Mouse (Mus musculus): ENCODE data around the gene H13.
A peak's percentile ranks its signal among the peaks of the same experiment; 100 is the strongest.
"Not testable (repeated sequence)": the region's sequence is repeated elsewhere in the genome, so short reads cannot be mapped to it uniquely, and the experiment has no call there.

H13 gene

DNA sequence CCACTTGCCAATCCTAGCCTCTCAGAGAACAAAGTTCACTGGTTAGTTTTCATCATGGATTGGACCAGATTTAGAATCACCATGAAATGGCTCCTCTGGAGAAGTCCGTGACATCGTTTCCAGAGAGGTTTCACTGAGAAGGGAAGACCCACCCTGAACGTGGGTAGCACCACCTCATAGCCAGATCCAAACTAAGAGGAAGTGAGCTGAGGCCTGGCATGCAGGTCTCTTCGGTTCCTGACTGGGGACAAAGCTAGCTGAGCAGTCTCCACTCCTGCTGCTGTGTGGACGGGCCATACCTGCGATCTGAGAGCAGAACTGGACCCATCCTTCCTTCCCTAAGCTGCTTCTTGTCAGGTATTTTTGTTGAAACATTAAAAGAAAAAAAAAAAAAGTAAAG is 8.1 kb upstream of the H13 start:
- no peak for DNase-seq (ENCODE audit: extremely low spot score, low spot score)

GRCm38 (mm10) chr2:152666191-152666590 is 3.1 kb upstream of the H13 start:
- not testable (repeated sequence) for DNase-seq (ENCODE audit: extremely low spot score, low spot score)

DNA sequence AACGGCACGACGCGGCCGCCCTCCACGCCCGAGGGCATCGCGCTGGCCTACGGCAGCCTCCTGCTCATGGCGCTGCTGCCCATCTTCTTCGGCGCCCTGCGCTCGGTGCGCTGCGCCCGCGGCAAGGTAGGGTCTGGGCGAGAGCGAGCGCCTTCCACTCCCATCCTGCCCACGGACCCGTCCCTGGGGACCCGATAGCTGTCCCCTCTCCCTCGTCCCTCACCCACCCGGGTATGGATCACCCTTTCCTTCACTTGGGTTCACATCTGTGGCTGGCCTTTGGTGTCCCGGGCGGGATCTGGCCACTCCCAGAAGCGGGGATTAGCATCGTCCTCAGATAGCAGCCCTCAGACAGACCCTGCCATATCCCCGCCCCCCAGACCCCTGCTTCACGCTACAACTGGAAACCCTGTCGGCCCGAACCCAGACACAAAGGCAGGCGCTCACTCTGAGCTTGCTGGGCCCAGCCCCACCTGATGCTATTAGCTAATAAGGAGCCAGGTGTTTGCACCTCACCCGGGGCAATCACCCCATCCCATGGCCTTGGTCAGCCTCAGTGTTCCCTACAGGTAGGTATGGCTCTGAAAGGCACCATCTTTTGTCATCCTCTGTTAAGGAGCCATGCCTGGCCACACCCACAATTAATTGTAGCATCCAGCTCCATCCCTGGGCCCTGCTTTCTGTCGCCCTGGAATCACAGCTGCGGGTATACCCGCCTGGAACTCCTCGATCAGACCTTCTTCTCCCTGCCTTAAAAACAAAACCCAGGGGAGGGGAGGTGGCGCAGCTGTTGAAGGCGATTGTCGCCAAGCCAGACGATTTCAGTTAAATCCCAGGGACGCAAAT is 601 bp downstream of the H13 start:
- peak; percentile 76 for DNase-seq (ENCODE audit: extremely low spot score, low spot score)

- DNase-seq (ENCODE audit: extremely low spot score, low spot score), result no peak
Observed at GRCm38 (mm10) chr2:152670983-152671641, 1.9 kb downstream of the H13 start.

DNA sequence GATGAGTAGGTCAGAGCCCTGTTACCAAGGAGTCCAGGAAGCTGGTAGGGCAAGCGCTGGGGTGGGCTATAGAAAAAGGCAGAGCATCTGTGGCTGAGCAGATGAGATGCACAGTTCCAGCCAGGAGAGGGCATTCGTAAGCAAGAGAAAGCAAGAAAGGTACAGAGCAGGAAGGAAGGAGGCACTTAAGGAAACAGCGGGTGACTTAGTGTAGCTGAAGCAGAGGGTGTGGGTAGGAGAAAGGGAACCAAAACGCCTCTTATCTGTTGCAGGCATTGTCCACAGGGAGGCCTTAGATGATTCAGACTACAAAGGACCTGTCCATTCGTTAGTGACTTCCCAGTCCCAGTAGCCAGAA is 2.4 kb downstream of the H13 start:
- no peak for DNase-seq (ENCODE audit: extremely low spot score, low spot score)

DNA sequence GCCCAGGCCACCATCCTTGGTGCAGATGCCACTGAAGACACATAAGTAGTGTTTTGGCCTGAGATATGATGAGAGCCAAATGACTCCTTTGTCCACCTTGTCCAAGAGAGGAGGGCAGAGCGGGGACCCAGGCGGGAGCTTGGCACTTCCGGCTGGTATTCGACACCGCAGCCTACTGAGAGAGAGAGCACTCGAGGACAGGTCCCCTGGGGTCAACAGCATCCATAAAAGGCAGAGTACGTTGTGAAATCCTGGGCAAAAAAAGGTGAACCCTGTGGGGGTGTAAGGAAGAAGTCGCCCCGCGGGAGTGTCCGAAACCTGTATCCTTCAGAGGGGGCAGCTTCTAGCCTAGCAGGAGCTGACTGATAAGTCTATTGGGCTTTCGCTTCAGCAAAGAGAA is 2.9 kb downstream of the H13 start:
- DNase-seq (ENCODE audit: extremely low spot score, low spot score), result no peak

DNA sequence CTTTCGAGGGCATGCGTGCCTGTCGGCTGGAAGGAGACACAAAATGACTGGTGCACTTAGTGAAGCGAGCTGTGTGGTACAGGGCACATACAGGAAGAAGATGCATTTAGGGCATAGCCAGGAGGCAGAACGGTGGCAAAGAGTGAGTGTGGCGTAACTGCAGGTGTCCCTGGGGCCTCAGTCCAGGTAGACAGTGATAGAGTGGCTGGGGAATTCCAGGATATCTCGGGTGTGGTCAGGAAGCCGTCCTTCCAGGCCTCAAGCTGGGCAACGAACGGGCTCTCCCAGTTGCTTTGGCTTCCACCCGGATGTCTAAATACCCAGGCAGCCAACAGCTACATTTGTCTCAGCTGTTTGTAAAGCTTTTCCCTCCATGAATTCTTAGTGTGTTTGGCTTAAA is 4.9 kb downstream of the H13 start:
- DNase-seq (ENCODE audit: extremely low spot score, low spot score), result no peak

DNA sequence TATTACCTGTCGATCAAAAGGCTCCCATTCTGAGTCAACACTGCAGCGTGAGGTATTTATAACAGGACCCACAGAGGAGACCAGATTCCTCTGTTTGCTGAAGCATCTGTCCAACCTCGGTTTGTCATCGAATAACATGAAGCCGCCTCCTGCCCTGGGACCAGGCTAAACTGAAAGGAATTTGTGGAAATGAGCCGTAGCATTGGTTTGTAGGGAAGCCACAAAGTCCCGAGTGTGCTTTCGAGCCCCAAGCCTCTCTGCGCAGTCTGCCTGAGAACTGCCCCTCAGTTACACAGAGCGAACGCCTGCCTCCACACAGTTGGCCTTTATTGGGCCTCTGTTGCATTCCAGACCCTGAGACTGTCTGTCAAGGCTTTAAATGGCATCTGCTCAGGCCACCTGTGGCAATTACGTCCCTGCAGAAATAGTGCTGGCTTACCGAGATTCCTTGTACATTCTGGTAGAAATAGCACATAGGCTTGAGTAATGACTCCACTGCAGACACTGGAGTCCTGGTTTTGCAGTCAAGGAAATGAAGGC is 6.1 kb downstream of the H13 start:
- no peak for DNase-seq (ENCODE audit: extremely low spot score, low spot score)

GRCm38 (mm10) chr2:152678302-152678701 is 9.0 kb downstream of the H13 start:
- no peak for DNase-seq (ENCODE audit: extremely low spot score, low spot score)

- DNase-seq (ENCODE audit: extremely low spot score, low spot score), result no peak
Observed at GRCm38 (mm10) chr2:152678925-152679324, 9.7 kb downstream of the H13 start.

GRCm38 (mm10) chr2:152679701-152680355 is 10.6 kb downstream of the H13 start:
- no peak for DNase-seq (ENCODE audit: extremely low spot score, low spot score)

DNA sequence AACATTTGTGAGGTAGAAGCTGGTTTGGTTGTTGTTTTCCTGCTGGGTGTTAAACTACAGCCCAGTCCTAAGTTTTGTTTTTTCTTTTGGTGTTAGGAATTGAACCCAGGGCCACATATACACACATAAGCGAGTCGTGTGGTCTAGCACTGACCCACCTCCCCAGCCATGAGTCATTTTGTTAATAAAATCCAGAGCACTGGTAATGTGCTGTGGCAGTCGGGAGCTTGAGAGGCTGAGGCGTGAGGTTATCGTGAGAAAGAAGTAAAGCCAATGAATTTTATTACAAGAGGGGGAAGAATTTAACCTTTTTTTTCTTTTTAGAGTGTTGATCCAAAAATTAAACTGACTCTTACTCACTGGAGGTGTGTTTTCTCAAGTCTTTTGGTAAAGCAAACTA is 13.8 kb downstream of the H13 start:
- DNase-seq (ENCODE audit: extremely low spot score, low spot score), result no peak

DNA sequence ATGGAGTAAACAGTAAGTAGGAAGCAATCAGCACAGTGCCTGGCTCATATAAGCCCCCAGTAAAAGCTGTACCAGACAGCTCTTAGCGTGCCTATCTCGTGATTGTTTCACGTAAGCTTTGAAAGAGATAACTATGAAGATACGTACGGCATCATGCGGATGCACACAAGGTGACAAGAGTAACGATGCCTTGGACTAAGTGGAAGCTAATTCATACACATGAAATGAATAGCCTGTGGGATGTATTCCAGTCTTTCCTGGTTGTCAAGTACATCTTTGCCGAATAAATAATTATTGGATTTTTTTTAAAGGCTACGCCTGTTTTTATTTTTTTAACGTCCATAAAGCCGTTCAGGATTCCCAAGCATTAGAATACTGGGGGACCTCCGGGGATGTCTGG is 17.1 kb downstream of the H13 start:
- no peak for DNase-seq (ENCODE audit: extremely low spot score, low spot score)

DNA sequence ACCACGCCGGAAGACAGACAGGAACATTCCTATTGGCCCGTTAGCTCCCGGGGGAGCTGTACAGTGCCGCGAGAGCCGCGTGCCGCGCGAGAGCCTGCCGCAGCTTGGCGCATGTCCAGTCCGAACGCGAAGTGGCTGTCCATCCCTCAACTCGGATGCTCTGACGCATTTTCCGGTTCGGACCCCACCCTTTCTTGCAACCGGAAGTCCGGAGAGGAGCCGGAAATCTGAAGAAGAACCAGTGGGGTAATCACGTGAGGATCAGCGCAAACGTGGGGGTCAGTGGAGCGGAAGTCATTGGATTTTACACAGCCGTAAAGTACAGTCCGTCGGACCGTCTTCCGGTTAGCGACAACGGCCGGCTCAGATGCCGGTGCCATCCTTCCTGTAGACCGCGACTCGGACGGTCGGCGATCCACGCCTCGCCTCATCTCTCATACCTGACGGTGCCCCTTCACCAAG is 17.6 kb downstream of the H13 start, which contains the start of gene Mcts2:
Gene Mcts2 (plus strand): TSS at position 230 of the 462 bp plus-strand sequence.
- DNase-seq (ENCODE audit: extremely low spot score, low spot score), result peak; percentile 89

DNA sequence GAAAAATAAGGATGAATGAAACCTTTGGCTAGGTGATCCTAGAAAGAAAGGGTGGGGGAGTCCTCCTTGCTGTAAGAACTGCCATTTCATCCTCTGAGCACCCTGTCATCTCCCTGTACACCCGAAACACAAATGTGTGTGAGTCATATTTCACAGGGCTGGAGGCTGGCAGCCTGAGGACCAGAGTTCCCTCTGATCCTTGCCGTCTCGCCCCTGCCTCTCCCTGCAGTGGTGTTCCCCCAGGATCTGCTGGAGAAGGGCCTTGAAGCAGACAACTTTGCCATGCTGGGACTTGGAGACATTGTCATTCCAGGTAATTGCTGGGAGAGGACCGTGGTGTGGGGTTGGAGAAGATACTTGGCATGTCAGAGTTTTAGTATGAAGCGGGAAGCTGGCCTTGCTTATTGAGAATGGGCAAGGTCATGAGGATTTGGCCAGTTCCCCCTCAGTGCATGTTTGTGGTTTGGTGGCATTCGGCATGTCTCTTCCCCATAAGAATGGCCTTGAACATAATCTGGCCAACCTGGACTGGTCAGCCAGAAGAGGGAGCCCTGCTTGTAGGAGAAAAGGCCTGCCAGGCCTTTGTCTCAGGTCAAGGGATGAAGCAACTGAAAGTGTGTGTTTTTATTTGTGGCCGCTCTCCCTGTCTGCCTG is 22.4 kb downstream of the H13 start:
- no peak for DNase-seq (ENCODE audit: extremely low spot score, low spot score)

DNA sequence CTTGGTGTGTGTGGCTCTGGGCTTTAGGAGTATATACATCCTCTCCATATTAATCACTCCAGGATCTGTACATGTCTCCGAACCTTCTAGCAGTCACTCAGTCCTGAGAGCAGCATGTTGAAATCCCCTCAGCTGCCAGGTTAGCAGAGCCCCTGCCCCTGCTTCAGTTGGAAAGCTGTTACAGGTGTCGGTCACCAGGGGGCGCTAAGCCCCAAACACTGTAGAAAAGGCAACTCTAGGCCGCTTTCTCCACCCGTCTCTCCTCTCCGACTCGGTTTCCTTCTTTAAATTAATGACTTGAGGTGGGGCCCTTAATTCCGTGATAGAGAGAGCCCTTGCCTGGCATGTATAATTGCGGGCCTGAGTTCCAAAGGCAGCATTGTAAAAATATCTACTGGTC is 24.0 kb downstream of the H13 start:
- peak; percentile 80 for DNase-seq (ENCODE audit: extremely low spot score, low spot score)

DNA sequence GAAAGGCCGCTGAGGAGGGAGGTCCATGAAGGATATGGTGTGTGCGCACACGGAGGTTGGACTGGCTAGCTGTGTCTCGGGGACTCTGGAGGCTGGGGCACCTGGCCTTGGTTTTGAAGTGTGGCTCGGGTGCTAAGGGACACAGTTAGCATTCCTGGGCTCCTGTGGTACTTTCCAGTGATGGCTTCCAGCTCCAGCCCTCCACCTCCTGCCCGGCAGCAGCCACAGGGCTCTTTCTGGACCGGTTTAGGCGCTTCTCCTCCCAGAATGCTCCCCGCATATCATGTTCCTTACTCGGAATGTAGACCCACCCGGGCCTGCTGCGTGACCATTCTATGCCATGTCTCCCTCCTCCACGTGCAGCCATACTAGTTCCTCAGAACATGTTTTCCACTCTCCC is 24.5 kb downstream of the H13 start:
- DNase-seq (ENCODE audit: extremely low spot score, low spot score), result no peak

- no peak for DNase-seq (ENCODE audit: extremely low spot score, low spot score)
Observed at GRCm38 (mm10) chr2:152694708-152695107, 25.4 kb downstream of the H13 start.

DNA sequence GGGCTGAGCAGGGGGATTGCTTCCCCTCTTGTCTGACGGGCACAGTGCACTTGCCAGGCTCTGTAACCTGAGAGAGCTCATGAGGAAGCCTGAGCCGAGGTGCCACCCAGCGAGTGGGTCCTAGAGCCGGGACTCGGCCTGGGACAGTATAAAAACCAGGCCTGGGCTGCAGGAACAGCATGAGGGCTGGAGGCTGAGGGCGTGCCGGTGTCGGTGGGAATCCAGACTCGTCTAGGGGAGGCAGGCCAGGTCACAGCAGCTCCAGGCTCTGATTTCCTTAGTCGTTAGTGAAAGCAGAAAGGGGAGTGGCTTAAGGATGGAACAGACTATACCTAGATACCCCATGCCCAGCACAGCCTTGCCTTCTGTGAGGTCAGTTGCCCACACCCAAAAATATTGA is 26.8 kb downstream of the H13 start:
- DNase-seq (ENCODE audit: extremely low spot score, low spot score), result no peak

GRCm38 (mm10) chr2:152696476-152697164 is 27.4 kb downstream of the H13 start:
- peak; percentile 92 for DNase-seq (ENCODE audit: extremely low spot score, low spot score)

DNA sequence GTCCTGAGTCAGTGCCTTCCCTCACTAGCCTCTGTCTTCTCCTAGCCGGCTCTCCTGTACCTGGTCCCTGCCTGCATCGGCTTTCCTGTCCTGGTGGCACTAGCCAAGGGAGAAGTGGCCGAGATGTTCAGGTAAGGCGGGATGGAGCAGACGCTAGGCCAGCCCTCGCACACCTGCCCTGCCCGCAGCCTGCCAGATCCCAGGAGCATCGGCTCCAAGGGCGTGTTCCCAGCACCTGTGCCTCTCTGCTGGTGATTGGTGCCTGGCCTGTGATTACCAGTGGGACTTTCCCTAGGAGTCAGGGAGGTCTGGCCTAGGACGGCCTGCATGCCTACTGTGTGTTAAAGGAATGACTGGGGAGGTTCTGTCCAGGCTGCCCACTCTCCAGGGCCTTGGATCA is 30.9 kb downstream of the H13 start:
- no peak for DNase-seq (ENCODE audit: extremely low spot score, low spot score)
